Mouse (Mus musculus) neural tube, embryonic 14.5 days (tissue): ENCODE results near the gene Ppan. TPM values are rescaled to one million over a fixed set of nuclear protein-coding genes. Genes with fewer than 3 reads are reported as not detected.
A peak's percentile ranks its signal among the peaks of the same experiment; 100 is the strongest.

Experiments used
- ATAC-seq: fragments of 200-750 bp; cut with Nextera tagmentation; 2 replicates; pipeline ENCODE4 v1.8.0; 2017; ENCODE audit warnings: low read depth, mild to moderate bottlenecking, moderate TSS enrichment, moderate library complexity
- H3K27ac ChIP-seq: fragments of 300-500 bp; sonication (generic); 2 replicates; pipeline ENCODE4 v1.5.1; 2014; ENCODE audit warnings: low read depth, mild to moderate bottlenecking, control low read depth, low read length, moderate library complexity, mixed read lengths
- H3K27me3 ChIP-seq: fragments of 300-500 bp; sonication (generic); 2 replicates; pipeline ENCODE4 v1.6.1; 2014; ENCODE audit warnings: low read length; ENCODE audit not compliant: control insufficient read depth, insufficient read depth
- H3K36me3 ChIP-seq: fragments of 300-500 bp; sonication (generic); 2 replicates; pipeline ENCODE4 v1.6.1; 2014; ENCODE audit warnings: low read length, mixed read lengths; ENCODE audit not compliant: control insufficient read depth, insufficient read depth
- H3K4me1 ChIP-seq: fragments of 300-500 bp; sonication (generic); 2 replicates; pipeline ENCODE4 v1.6.1; 2014; ENCODE audit warnings: low read length; ENCODE audit not compliant: control insufficient read depth, insufficient read depth
- H3K4me2 ChIP-seq: fragments of 300-500 bp; sonication (generic); 2 replicates; pipeline ENCODE4 v1.6.1; 2014; ENCODE audit warnings: mild to moderate bottlenecking, low read depth, low read length, control low read depth
- H3K4me3 ChIP-seq: fragments of 300-500 bp; sonication (generic); 2 replicates; pipeline ENCODE4 v1.5.1; 2014; ENCODE audit warnings: low read depth, low read length, control low read depth, mixed read lengths
- H3K9ac ChIP-seq: fragments of 300-500 bp; sonication (generic); replicated peaks from 2 replicates; pipeline ENCODE4 v1.6.1; 2014; ENCODE audit warnings: low read depth, mild to moderate bottlenecking, control low read depth, low read length, mixed read lengths
- H3K9me3 ChIP-seq: fragments of 300-500 bp; sonication (generic); 2 replicates; pipeline ENCODE4 v1.6.1; 2016; ENCODE audit warnings: low read length; ENCODE audit not compliant: control insufficient read depth
- WGBS: fragments of 180-500 bp; shearing (Covaris S2); extraction: QIAGEN DNeasy Blood & Tissue Kit; methylation state at CpG from one replicate; pipeline ENCODE4 v1.1.7; 2014; 5-methylcytosine and 5-hydroxymethylcytosine counted together
- polyA plus RNA-seq: library from polyadenylated mRNA; unstranded; fragments of >200 nt; fragmentation: Nextera tagmentation; extraction: Ambion mirVana; gene quantifications from 2 replicates; pipeline ENCODE4 v1.2.1, GENCODE M21; 2014

Ppan gene
- polyA plus RNA-seq, 1 experiment from 2014 or later, result 41.7 TPM

GRCm38 (mm10) chr9:20877118-20878040 is 10.6 kb upstream of the Ppan start:
- ATAC-seq, result no peak; the same call in 1 of the 2 replicates

GRCm38 (mm10) chr9:20878041-20878709 is 9.8 kb upstream of the Ppan start:
- no peaks in the 10 kb centered on the region for H3K36me3 ChIP-seq
- peak overlapping the region; percentile 54 for H3K4me2 ChIP-seq
- H3K9me3 ChIP-seq, result no peaks in the 10 kb centered on the region
- peak overlapping the region; percentile 92 for H3K27ac ChIP-seq
- H3K9ac ChIP-seq, result peak overlapping the region; percentile 63
- no peaks in the 10 kb centered on the region; the same call in 1 of the 2 replicates for H3K4me1 ChIP-seq
- H3K4me3 ChIP-seq, result peak overlapping the region; percentile 38
- ATAC-seq, result peak; percentile 93
- no peaks in the 10 kb centered on the region for H3K27me3 ChIP-seq
- 0% methylated on average over 69 of the region's 69 CpGs for WGBS

More at GRCm38 (mm10) chr9:20877118-20878040, 10.6 kb upstream of the Ppan start:
- no peaks in the 10 kb centered on the region for H3K27me3 ChIP-seq
- WGBS, result 35% methylated on average over 14 of the region's 14 CpGs
- H3K36me3 ChIP-seq, result no peaks in the 10 kb centered on the region
- no peaks in the 10 kb centered on the region; the same call in 1 of the 2 replicates for H3K4me1 ChIP-seq
- H3K9ac ChIP-seq, result peak overlapping the region; percentile 46; the same call in 1 of the 2 replicates
- H3K4me3 ChIP-seq, result peak overlapping the region; percentile 38
- no peak overlapping the region for H3K27ac ChIP-seq
- H3K4me2 ChIP-seq, result peak overlapping the region; percentile 42
- H3K9me3 ChIP-seq, result no peaks in the 10 kb centered on the region

- Histone ChIP-seq H3K27me3 (no peaks in the 10 kb centered on the region), H3K9me3 (no peaks in the 10 kb centered on the region), H3K36me3 (no peaks in the 10 kb centered on the region), H3K4me3 (peak overlapping the region; percentile 38), H3K4me1 (no peaks in the 10 kb centered on the region; the same call in 1 of the 2 replicates), H3K9ac (peak overlapping the region; percentile 63), H3K4me2 (peak overlapping the region; percentile 54), H3K27ac (peak overlapping the region; percentile 92)
- ATAC-seq, result peak; percentile 13
- WGBS, result 16% methylated on average over 10 of the region's 10 CpGs
Measured at GRCm38 (mm10) chr9:20878710-20879065, 9.3 kb upstream of the Ppan start.

- H3K9me3 ChIP-seq, result no peaks in the 10 kb centered on the region
- H3K4me2 ChIP-seq, result peak within 1 kb of the TSS; percentile 54
- H3K36me3 ChIP-seq, result no peaks in the 10 kb centered on the region
- H3K9ac ChIP-seq, result peak within 1 kb of the TSS; percentile 63
- H3K4me1 ChIP-seq, result no peaks in the 10 kb centered on the region; the same call in 1 of the 2 replicates
- no peaks in the 10 kb centered on the region for H3K27me3 ChIP-seq
- no peak for ATAC-seq
- 96% methylated on average over 13 of the region's 13 CpGs for WGBS
- H3K4me3 ChIP-seq, result peak within 1 kb of the TSS; percentile 38
- peak within 1 kb of the TSS; percentile 92 for H3K27ac ChIP-seq
Measured at GRCm38 (mm10) chr9:20879097-20879792, 8.7 kb upstream of the Ppan start, which contains the start of gene Angptl6. Gene Angptl6 (minus strand): TSS chr9:20879727.

- Histone ChIP-seq H3K4me1 (peaks cover 4% of the 10 kb centered on the region), H3K36me3 (peaks cover 18% of the 10 kb centered on the region), H3K27ac (no peak overlapping the region), H3K4me3 (no peak overlapping the region), H3K4me2 (no peak overlapping the region), H3K27me3 (no peaks in the 10 kb centered on the region), H3K9me3 (no peaks in the 10 kb centered on the region), H3K9ac (no peak overlapping the region)
- 93% methylated on average over 2 of the region's 2 CpGs for WGBS
- ATAC-seq, result no peak
Measured at GRCm38 (mm10) chr9:20886563-20886962, 1.4 kb upstream of the Ppan start.

GRCm38 (mm10) chr9:20887191-20887590 is 784 bp upstream of the Ppan start:
- Histone ChIP-seq H3K9me3 (no peaks in the 10 kb centered on the region), H3K27me3 (no peaks in the 10 kb centered on the region), H3K4me2 (peak overlapping the region; percentile 88), H3K36me3 (peaks cover 24% of the 10 kb centered on the region), H3K9ac (no peak overlapping the region), H3K4me1 (peaks cover 4% of the 10 kb centered on the region), H3K4me3 (no peak overlapping the region), H3K27ac (peak overlapping the region; percentile 96)
- WGBS, result 87% methylated on average over 6 of the region's 6 CpGs
- ATAC-seq, result no peak

- no peak for ATAC-seq
- under 1% methylated on average over 30 of the region's 30 CpGs for WGBS
- Histone ChIP-seq H3K27ac (peak overlapping the region; percentile 96), H3K36me3 (peaks cover 31% of the 10 kb centered on the region), H3K9ac (peak overlapping the region; percentile 72), H3K9me3 (no peaks in the 10 kb centered on the region), H3K4me1 (peaks cover 4% of the 10 kb centered on the region), H3K4me3 (peak overlapping the region; percentile 92), H3K27me3 (no peaks in the 10 kb centered on the region), H3K4me2 (peak overlapping the region; percentile 88)
Measured at GRCm38 (mm10) chr9:20888386-20888765, 401 bp downstream of the Ppan start.

- no peak overlapping the region for H3K27ac ChIP-seq
- no peaks in the 10 kb centered on the region for H3K9me3 ChIP-seq
- no peak for ATAC-seq
- H3K9ac ChIP-seq, result no peak overlapping the region
- 89% methylated on average over 29 of the region's 29 CpGs for WGBS
- peak overlapping the region; percentile 88 for H3K4me2 ChIP-seq
- no peak overlapping the region; the same call in 1 of the 2 replicates for H3K4me3 ChIP-seq
- H3K36me3 ChIP-seq, result peaks cover 42% of the 10 kb centered on the region
- H3K27me3 ChIP-seq, result no peaks in the 10 kb centered on the region
- H3K4me1 ChIP-seq, result peaks cover 4% of the 10 kb centered on the region
Measured at GRCm38 (mm10) chr9:20889185-20890141, 1.5 kb downstream of the Ppan start.
